Mouse (Mus musculus) bone marrow, adult 2 months (tissue): ENCODE measurements at regions not wholly inside any gene's neighbourhood (a gene's known extent, or its start where the extent isn't known, plus 50 kb on each side); places are given as distances from the start of the nearest gene placed in this dataset.

Experiments used
- H3K27ac ChIP-seq: fragments of 200-500 bp; 2 replicates; pipeline ENCODE4 v1.5.1; 2012; ENCODE audit warnings: low read depth, mild to moderate bottlenecking, control low read depth, inconsistent platforms, low read length; ENCODE audit not compliant: control insufficient read depth, poor library complexity, insufficient read depth
- H3K4me1 ChIP-seq: fragments of 200-500 bp; 2 replicates; pipeline ENCODE4 v1.6.1; 2011; ENCODE audit warnings: low read length; ENCODE audit not compliant: control insufficient read depth, insufficient read depth
- H3K4me3 ChIP-seq: fragments of 200-500 bp; replicated peaks from 2 replicates; pipeline ENCODE3; 2011; ENCODE audit warnings: mild to moderate bottlenecking, low read depth, low read length, control low read depth; ENCODE audit not compliant: control insufficient read depth
- CTCF ChIP-seq: fragments of 200-500 bp; IDR thresholded peaks from 2 replicates; pipeline ENCODE4 v1.5.1; 2011; ENCODE audit warnings: low read length, control low read depth; ENCODE audit not compliant: control insufficient read depth, insufficient read depth
- POLR2A ChIP-seq: fragments of 200-500 bp; IDR thresholded peaks from 2 replicates; pipeline ENCODE4 v1.6.1; 2011; ENCODE audit warnings: low read depth, mild to moderate bottlenecking, control low read depth, low read length, borderline replicate concordance; ENCODE audit not compliant: control insufficient read depth
- WGBS: fragments of 180-500 bp; shearing (Covaris S2); methylation state at CpG from one replicate; pipeline ENCODE4 v1.1.7; 2018; 5-methylcytosine and 5-hydroxymethylcytosine counted together

GRCm38 (mm10) chr2:92750672-92751071 lies 151.2 kb downstream of the Chst1 start:
- TF ChIP-seq POLR2A (no peak), CTCF (no peak)
- H3K4me1 ChIP-seq = no peaks in the 10 kb centered on the region
- WGBS = 41% methylated on average over 4 of the region's 4 CpGs

DNA sequence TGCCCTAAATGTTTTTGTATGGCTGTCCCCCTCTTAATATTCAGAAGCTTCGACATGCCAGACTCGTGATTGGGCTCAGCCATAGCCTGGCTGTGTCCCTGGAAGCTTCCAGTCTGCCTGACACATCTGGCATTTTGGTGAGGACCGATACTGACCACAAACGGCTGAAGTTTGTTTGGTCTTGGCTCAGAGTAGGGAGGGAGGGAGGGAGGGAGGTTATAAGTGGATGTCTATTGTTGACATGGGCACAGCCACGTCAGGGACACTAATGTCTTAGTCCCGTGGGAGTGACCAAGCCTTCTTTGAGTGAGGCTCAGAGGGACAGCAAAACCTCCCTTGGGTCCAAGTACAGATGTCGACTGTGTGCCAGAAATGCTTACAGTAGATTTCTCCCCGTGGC lies 151.7 kb downstream of the Chst1 start:
- no peak overlapping the region for H3K27ac ChIP-seq
- WGBS = 40% methylated on average over 8 of the region's 8 CpGs
- H3K4me1 ChIP-seq = no peaks in the 10 kb centered on the region
- TF ChIP-seq CTCF = no peak
- TF ChIP-seq POLR2A = no peak
- no peak overlapping the region for H3K4me3 ChIP-seq

More at GRCm38 (mm10) chr2:92750672-92751071, 151.2 kb downstream of the Chst1 start:
- H3K27ac ChIP-seq = no peak overlapping the region
- no peak overlapping the region for H3K4me3 ChIP-seq

DNA sequence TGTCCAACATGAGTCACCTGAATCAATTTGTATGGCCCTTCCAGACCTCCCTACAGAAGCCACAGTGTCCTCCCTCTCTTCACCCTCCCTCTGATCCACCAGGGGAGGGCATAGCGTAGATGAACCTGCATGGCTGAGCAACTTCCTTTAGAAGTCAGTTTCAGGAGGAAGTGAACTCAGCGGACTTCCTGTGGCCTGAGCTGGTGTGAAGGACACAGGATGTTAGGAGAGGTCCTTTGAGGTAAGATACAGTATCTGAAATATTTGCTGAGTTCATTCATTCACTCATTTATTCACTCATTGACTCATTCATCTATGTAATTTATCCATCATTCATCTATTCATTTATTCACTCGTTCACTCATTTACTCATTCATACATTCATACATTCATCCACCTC lies 152.6 kb downstream of the Chst1 start:
- Histone ChIP-seq H3K27ac (no peak overlapping the region), H3K4me3 (no peak overlapping the region), H3K4me1 (no peaks in the 10 kb centered on the region)
- TF ChIP-seq POLR2A = no peak
- TF ChIP-seq CTCF = no peak
- WGBS = 46% methylated on average over 3 of the region's 3 CpGs

DNA sequence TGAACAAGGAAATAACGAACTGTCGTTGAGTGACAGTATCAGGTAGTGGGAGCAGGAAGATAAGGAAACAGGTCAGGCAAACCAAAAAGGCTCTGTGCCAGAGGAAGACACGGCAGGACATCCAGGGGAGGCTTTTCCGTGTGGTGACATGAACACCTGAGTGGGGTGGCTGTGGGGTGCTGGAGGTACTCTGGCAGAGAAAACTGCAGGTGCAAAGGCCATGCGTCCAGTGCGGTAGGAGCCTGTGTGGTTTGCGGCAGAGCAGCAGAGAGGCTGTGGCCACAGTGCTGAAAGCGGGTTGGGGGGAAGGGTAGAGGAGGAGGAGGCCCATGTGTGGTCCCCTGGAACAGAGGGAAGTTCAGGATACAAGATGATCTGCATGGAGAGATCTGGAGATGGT lies 153.3 kb downstream of the Chst1 start:
- no peak overlapping the region for H3K4me3 ChIP-seq
- 74% methylated on average over 8 of the region's 8 CpGs for WGBS
- H3K4me1 ChIP-seq = no peaks in the 10 kb centered on the region
- TF ChIP-seq POLR2A = no peak
- no peak for TF ChIP-seq CTCF
- H3K27ac ChIP-seq = no peak overlapping the region

DNA sequence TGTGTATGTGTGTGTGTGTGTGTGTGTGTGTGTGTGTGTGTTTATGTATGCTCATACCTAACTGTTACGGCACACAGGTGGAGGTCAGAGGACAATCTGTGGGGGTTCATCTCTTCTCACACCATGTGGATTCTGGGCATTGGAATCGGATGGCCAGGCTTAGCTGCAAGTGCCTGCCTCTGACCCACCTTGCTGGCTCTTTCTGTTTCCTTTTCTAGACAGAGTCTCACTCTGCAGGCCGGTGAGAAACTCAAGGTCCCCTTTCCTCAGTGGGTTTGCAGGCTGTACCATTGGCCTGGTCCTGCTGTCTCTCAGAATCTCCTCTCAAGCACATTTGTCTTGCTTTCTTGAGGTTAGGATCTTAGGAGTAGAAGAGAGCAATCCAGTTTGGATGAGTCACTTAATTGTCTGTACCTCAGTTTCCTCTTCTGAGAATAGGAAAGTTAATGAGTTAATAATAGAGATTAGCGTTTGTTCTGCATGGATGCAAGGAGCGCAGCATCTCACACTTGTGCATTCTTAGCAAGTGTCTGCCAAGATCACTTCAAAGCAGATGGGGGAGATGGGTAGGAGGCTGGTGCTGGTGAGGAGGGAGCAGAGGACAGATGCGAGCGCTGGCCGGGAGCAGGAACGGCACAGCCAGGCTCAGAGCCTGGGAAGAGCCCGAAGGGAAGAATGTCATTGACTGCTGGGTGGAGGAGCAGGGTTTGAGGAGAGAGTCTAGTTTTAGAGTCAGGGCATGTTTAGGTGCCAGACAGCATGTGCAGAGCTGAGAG lies 155.2 kb downstream of the Chst1 start:
- no peak overlapping the region for H3K4me3 ChIP-seq
- no peak overlapping the region for H3K27ac ChIP-seq
- H3K4me1 ChIP-seq = no peaks in the 10 kb centered on the region
- WGBS = 78% methylated on average over 10 of the region's 10 CpGs
- TF ChIP-seq CTCF (no peak), POLR2A (no peak)

DNA sequence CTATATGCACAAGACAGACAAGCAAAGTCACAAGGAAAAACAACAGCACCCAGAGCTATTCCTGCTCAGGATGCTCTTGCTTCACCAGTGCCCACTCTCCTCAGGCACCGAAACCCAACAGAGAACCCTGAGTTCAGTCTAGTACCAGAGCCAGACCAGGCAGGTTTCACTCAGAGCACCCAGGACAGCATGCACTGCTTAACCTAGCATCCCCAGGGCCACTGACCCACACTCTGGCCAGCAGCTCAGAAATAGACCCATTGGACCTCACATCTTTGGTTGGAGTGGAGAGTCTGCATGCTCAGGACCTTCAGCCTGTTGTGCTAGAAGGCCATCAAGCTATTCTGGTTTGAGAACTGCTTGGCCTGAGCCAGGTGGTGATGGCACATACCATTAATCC lies 157.0 kb downstream of the Chst1 start:
- Histone ChIP-seq H3K4me1 (no peaks in the 10 kb centered on the region), H3K27ac (no peak overlapping the region), H3K4me3 (no peak overlapping the region)
- TF ChIP-seq POLR2A (no peak), CTCF (no peak)
- WGBS = 100% methylated on average over 1 of the region's 1 CpGs

GRCm38 (mm10) chr2:92758775-92759174 lies 156.1 kb upstream of the Syt13 start:
- TF ChIP-seq POLR2A = no peak
- Histone ChIP-seq H3K4me3 (no peak overlapping the region), H3K4me1 (no peaks in the 10 kb centered on the region), H3K27ac (no peak overlapping the region)
- whole genome bisulfite sequencing = 70% methylated on average over 3 of the region's 3 CpGs

DNA sequence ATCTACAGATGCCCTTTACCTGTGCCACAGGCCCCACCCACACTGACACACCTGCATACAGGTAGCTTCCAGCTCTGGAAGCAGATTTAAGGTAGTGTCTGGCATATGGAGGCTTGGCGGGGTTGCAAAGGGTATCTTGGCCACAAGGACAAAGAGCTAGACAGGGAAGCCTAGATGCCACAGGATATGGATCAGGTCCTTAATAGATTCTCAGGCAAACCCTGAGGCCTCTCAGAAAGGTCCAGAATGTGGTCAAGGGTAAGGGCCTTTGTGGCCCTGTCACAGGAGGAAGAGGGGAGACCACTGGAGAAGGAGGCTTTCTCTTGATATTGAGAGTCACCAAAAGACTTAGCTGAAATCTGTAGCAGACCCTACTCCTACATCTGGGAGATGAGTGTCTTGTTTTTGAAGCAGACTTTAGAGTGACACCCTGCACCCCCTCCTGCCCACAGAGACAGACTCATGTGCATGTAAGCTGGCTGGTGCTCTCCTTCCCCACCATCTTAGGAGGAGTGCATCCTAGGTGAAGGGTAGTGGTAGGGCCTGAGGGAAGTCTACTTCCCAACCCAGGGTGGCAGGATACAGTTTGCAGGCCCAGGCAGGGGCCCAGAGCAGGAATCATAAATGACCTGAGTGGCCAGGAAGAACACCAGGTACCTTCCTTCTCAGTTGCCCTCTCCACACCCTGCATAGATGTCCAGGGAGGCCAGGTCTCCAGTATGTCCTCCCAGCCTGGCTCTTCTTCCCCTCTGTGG lies 150.8 kb upstream of the Syt13 start:
- H3K4me3 ChIP-seq = no peak overlapping the region

More for the DNA sequence above, 150.8 kb upstream of the Syt13 start:
- H3K4me1 ChIP-seq = no peaks in the 10 kb centered on the region
- WGBS = 67% methylated on average over 1 of the region's 1 CpGs
- no peak for TF ChIP-seq CTCF
- TF ChIP-seq POLR2A = no peak
- H3K27ac ChIP-seq = no peak overlapping the region
